9 mouse cellular contexts compared by ENCODE assay signal in genomic region chr2:132701451-132701886, GRCm38 (mm10). TPM values are rescaled to one million over a fixed set of nuclear protein-coding genes. Genes with fewer than 3 reads are reported as not detected.
DNase-seq lines count a peak whose midpoint lies in the region; ATAC-seq lines count a peak whose summit lies in the region.
"Had no signal": no experiment of that assay in that cellular context is flagged by ENCODE, and none has a peak within 500 bp of the region (broad histone marks: within the 10 kb centered on the region; RNA-seq: fewer than 3 reads in every experiment).

No protein-coding gene starts in this region.

- H3K4me2 ChIP-seq in forebrain, embryonic 15.5 days (replicated peaks), result no peak overlapping the region
- H3K4me2 ChIP-seq in hindbrain, embryonic 14.5 days (replicated peaks), result no peak overlapping the region

- no peak overlapping the region for H3K4me3 ChIP-seq in forebrain, embryonic 15.5 days
- no peak overlapping the region for H3K4me3 ChIP-seq in hindbrain, embryonic 14.5 days (replicated peaks; ENCODE audit: low read length)
- H3K4me3 ChIP-seq: megakaryocyte, embryonic 14.5 days had no signal

- 14% methylated on average over 7 of the region's 7 CpGs for WGBS in forebrain, embryonic 15.5 days
- WGBS in hindbrain, embryonic 14.5 days, result 16% methylated on average over 7 of the region's 7 CpGs

- peak; percentile 84 for ATAC-seq in forebrain, embryonic 15.5 days (replicated peaks)
- peak; percentile 75 for ATAC-seq in hindbrain, embryonic 14.5 days (ENCODE audit: low FRiP score)

- no peaks in the 10 kb centered on the region for H3K9me3 ChIP-seq in forebrain, embryonic 15.5 days
- no peaks in the 10 kb centered on the region for H3K9me3 ChIP-seq in hindbrain, embryonic 14.5 days (ENCODE audit: control insufficient read depth, low read length)
- H3K9me3 ChIP-seq: megakaryocyte, embryonic 14.5 days had no signal

- peak; percentile 71 to 88 for DNase-seq in heart, adult 18-20 months
- no peak for DNase-seq in heart, postnatal 25 days (ENCODE audit: low spot score)
- DNase-seq in cerebellum, adult 11-12 months, result peak; percentile 65
- DNase-seq in hindbrain, embryonic 14.5 days (ENCODE audit: low spot score), result peak; percentile 75
- peak; percentile 66 to 69 for DNase-seq in layer of hippocampus, postnatal 36 days
- peak; percentile 63 to 81 for DNase-seq in lung, postnatal 4 days
- DNase-seq in right cerebral cortex, adult 2 months (ENCODE audit: low spot score in 2 of 2), result peak; percentile 78 to 87

- H3K27me3 ChIP-seq in forebrain, embryonic 15.5 days, result no peaks in the 10 kb centered on the region
- H3K27me3 ChIP-seq in hindbrain, embryonic 14.5 days (ENCODE audit: control insufficient read depth, insufficient read depth, low read length), result no peaks in the 10 kb centered on the region
- H3K27me3 ChIP-seq: megakaryocyte, embryonic 14.5 days had no signal

- intact Hi-C loops in heart, postnatal 25 days (cut with DNase I), result loop anchor here (1.0 to 10.0 kb wide), 2 partner anchors 185 to 203 kb away; no protein-coding TSS in a partner anchor

- no peaks in the 10 kb centered on the region for H3K36me3 ChIP-seq in forebrain, embryonic 15.5 days
- 0 out of 2 replicates have a peak, but pooled peaks cover 6% of the 10 kb centered on the region for H3K36me3 ChIP-seq in hindbrain, embryonic 14.5 days (replicated peaks; ENCODE audit: control insufficient read depth, insufficient read depth)

- no peak overlapping the region for H3K27ac ChIP-seq in forebrain, embryonic 15.5 days (replicated peaks)
- no peak overlapping the region for H3K27ac ChIP-seq in hindbrain, embryonic 14.5 days

- no peak overlapping the region for H3K9ac ChIP-seq in forebrain, embryonic 15.5 days (replicated peaks)
- no peak overlapping the region for H3K9ac ChIP-seq in hindbrain, embryonic 14.5 days

- H3K4me1 ChIP-seq in forebrain, embryonic 15.5 days, result no peaks in the 10 kb centered on the region; the same call in 1 of the 2 replicates
- no peaks in the 10 kb centered on the region for H3K4me1 ChIP-seq in hindbrain, embryonic 14.5 days (replicated peaks; ENCODE audit: control insufficient read depth, insufficient read depth, low read length)

RNA-seq across cellular contexts. Expression of gene Shld1, which starts 14.7 kb away (rescaled TPM):
- total RNA-seq in heart, adult 18-20 months (2021), result 10 to 100 TPM; 36.7 to 57.1 TPM
- 10 to 100 TPM; 41.5 to 55.2 TPM for total RNA-seq in heart, postnatal 25 days (2021)
- 22.1 and 24.6 TPM in 2 replicates for polyA plus RNA-seq in forebrain, embryonic 15.5 days (2015; fragmentation: Nextera tagmentation; extraction: Ambion mirVana)
- 21.9 and 23.3 TPM in 2 replicates for polyA plus RNA-seq in hindbrain, embryonic 14.5 days (2014; fragmentation: Nextera tagmentation; extraction: Ambion mirVana)
- total RNA-seq in layer of hippocampus, postnatal 36 days (2021), result 10 to 100 TPM in 1 of 2 experiments, 1 to 10 TPM in 1; 9.7 to 11.4 TPM
